Mouse (Mus musculus) heart, embryonic 10.5 days (tissue): ENCODE results near the gene Cacng2. TPM values are rescaled to one million over a fixed set of nuclear protein-coding genes. Genes with fewer than 3 reads are reported as not detected.
A peak's percentile ranks its signal among the peaks of the same experiment; 100 is the strongest.

Experiments used
- DNase-seq: peaks from one replicate; pipeline ENCODE4 v3.0.0-alpha.2; 2017; ENCODE audit warnings: low spot score
- H3K27ac ChIP-seq: fragments of 300-500 bp; sonication (generic); 2 replicates; pipeline ENCODE4 v1.5.1; 2016; ENCODE audit warnings: mild to moderate bottlenecking
- H3K27me3 ChIP-seq: fragments of 300-500 bp; sonication (generic); 2 replicates; pipeline ENCODE4 v1.6.1; 2016; ENCODE audit warnings: mild to moderate bottlenecking; ENCODE audit not compliant: poor library complexity, insufficient read depth, severe bottlenecking
- H3K36me3 ChIP-seq: fragments of 300-500 bp; sonication (generic); 2 replicates; pipeline ENCODE4 v1.6.1; 2016; ENCODE audit warnings: mild to moderate bottlenecking, moderate library complexity
- H3K4me1 ChIP-seq: fragments of 300-500 bp; sonication (generic); 2 replicates; pipeline ENCODE4 v1.6.1; 2016; ENCODE audit warnings: mild to moderate bottlenecking
- H3K4me3 ChIP-seq: fragments of 300-500 bp; sonication (generic); 2 replicates; pipeline ENCODE4 v1.5.1; 2016; ENCODE audit warnings: mild to moderate bottlenecking, moderate library complexity
- H3K9me3 ChIP-seq: fragments of 300-500 bp; sonication (generic); 2 replicates; pipeline ENCODE4 v1.6.1; 2016; ENCODE audit warnings: mild to moderate bottlenecking, moderate library complexity
- WGBS: fragments of 180-500 bp; shearing (Covaris S2); methylation state at CpG from one replicate; pipeline ENCODE4 v1.1.7; 2016; 5-methylcytosine and 5-hydroxymethylcytosine counted together
- polyA plus RNA-seq: library from polyadenylated mRNA; unstranded; fragments of >200 nt; fragmentation: Nextera tagmentation; extraction: Ambion mirVana; gene quantifications from 2 replicates; pipeline ENCODE4 v1.2.1, GENCODE M21; 2016

Cacng2 gene
- polyA plus RNA-seq, 1 experiment from 2014 or later: not detected

DNA sequence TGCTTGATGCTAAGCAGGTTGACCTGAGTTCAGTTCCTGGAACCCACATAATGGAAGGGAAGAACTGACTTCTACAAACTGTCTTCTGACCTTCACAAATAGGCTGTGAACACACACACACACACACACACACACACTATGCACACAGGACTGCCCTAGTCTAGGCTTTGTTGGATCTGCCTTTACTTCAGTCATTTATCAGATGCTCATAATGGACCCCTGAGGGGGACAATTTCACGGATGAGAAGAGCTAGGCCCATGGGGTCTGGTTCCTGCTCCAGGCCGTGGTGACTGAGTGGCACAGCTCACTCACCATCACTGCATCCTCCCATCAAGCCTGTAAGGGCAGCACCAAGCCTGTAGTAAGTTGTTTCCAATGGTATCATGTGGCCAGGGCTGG lies 13.6 kb upstream of the Cacng2 start:
- no peak for DNase-seq
- Histone ChIP-seq H3K27ac (no peak overlapping the region), H3K9me3 (no peaks in the 10 kb centered on the region), H3K4me3 (no peak overlapping the region), H3K36me3 (no peaks in the 10 kb centered on the region), H3K4me1 (no peaks in the 10 kb centered on the region), H3K27me3 (peaks cover 8% of the 10 kb centered on the region; the same call in 1 of the 2 replicates)
- WGBS: 55% methylated on average over 2 of the region's 2 CpGs

DNA sequence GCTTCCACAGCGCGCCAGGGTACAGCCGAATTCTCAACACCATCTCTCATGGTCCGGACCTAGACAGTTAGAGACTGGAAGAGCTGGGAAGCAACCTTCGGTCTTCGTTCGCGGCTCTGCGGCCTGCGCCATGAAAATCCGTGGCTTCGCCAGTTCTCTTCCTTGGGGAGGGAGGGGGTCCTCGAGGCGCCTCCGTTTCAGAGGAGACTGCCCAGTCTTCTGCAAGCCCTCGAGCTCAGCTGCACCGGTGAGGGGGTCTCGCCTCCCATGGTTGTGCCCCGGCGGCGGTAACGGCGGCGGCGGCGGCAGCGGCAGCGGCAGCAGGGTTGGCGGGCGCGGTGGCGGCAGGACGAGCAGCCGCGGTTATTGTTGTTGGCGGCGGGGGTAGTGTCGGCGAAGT lies 580 bp downstream of the Cacng2 start:
- Histone ChIP-seq H3K27me3 (peaks cover 40% of the 10 kb centered on the region), H3K4me3 (peak overlapping the region; percentile 53), H3K4me1 (peaks cover 8% of the 10 kb centered on the region), H3K9me3 (no peaks in the 10 kb centered on the region), H3K27ac (no peak overlapping the region), H3K36me3 (no peaks in the 10 kb centered on the region)
- 7% methylated on average over 39 of the region's 39 CpGs for WGBS
- no peak for DNase-seq

DNA sequence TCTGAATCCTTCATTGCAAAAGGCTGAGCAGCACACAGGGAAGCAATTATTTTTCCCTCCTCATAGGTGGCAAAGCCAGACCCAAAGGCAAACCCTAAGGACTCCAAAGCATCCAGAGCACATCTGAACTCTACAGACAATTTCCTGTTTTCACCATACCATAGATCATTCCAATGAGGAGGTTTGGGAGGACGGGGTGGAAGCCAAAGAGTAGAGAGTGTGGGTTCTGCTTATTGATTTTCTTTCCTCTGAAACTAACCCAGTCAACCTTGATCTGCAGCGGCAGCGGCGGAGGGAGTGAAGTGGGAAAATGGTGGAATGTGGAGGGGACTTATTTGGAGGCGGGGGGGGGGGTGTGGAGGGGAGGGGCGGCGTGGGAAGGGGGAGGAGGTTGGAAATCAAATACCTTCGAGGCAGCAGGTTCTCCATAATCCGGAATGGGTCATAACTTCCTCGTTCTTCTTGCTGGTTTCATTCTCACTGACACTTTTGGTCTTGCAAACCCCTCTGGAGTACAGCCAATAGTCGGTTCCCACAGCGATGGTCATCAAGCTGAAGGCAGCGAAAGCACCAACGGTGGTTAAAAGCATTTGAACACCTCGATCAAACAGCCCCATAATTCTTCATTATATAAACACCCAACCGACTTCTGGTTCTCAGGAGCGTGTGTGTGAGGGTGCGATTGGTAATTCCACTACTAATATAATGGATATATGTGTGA lies 1.4 kb downstream of the Cacng2 start:
- no peaks in the 10 kb centered on the region for H3K36me3 ChIP-seq
- 68% methylated on average over 16 of the region's 18 CpGs for WGBS
- no peak for DNase-seq
- peaks cover 8% of the 10 kb centered on the region for H3K4me1 ChIP-seq
- H3K9me3 ChIP-seq: no peaks in the 10 kb centered on the region
- no peak overlapping the region for H3K27ac ChIP-seq
- no peak overlapping the region for H3K4me3 ChIP-seq
- H3K27me3 ChIP-seq: peaks cover 40% of the 10 kb centered on the region

DNA sequence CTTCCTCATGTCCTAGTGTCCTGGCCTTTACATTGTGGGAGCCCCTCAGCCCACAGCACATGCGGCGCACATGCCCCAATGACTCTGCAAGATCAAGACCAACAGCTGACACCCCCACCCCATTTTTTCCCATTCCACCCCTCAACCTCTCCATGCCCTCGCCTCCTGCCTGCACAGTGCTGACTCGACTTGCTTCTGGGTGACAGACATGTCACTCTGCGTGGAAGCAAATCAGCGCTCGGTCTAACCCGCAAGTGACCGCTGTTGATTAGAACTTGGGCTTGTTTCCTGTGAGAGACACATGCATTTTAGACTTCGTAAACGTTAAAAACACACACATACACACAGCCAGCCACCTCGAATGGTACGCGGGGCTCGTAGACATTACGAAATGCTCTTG lies 2.1 kb downstream of the Cacng2 start:
- H3K27me3 ChIP-seq: peaks cover 40% of the 10 kb centered on the region
- H3K27ac ChIP-seq: no peak overlapping the region
- no peaks in the 10 kb centered on the region for H3K36me3 ChIP-seq
- no peak for DNase-seq
- peaks cover 8% of the 10 kb centered on the region for H3K4me1 ChIP-seq
- no peak overlapping the region for H3K4me3 ChIP-seq
- no peaks in the 10 kb centered on the region for H3K9me3 ChIP-seq
- 83% methylated on average over 16 of the region's 16 CpGs for WGBS

DNA sequence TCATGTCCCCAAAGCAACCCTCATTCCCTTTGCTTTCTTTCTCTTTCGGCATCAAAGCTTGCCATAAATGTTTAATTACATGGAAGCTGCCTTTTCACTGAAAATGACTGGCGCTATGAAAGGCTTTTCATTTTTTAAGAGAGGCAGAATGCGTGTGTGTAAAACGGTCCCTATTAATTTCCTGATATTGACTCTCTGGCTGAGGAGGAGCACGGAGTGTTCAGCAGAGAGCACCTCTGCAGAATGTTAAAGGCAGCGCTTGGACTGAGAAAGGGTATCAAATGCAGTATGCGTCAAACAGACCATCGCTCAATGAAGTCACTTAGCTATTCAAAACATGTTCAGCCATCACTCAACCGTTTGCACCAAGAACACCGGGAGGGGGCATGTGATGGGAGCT lies 2.9 kb downstream of the Cacng2 start:
- Histone ChIP-seq H3K4me1 (peaks cover 8% of the 10 kb centered on the region), H3K9me3 (no peaks in the 10 kb centered on the region), H3K4me3 (no peak overlapping the region), H3K27me3 (peaks cover 40% of the 10 kb centered on the region), H3K27ac (no peak overlapping the region), H3K36me3 (no peaks in the 10 kb centered on the region)
- no peak for DNase-seq
- WGBS: 78% methylated on average over 10 of the region's 10 CpGs

DNA sequence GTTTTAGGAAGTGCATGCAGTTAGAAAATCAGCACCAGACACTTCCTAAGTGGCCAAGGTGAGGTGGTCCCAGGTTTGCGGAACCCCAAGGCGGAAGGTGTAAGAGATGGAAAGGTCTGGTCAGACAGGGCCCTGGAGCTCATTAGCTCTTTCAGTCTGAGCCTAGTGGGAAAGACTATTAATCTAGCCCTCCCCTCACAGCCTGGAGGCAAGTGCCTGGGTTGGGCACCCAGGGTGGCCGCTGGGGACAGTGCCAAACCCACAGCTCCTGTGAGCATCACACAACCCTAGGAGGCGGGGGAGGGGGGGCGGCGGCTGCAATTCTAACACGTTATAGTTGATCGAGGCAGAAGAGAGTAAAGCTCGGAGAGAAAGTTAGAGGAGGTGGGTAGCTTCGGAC lies 3.6 kb downstream of the Cacng2 start:
- peaks cover 8% of the 10 kb centered on the region for H3K4me1 ChIP-seq
- 71% methylated on average over 10 of the region's 10 CpGs for WGBS
- no peak for DNase-seq
- H3K36me3 ChIP-seq: no peaks in the 10 kb centered on the region
- H3K9me3 ChIP-seq: no peaks in the 10 kb centered on the region
- H3K27me3 ChIP-seq: peaks cover 37% of the 10 kb centered on the region
- no peak overlapping the region for H3K4me3 ChIP-seq
- H3K27ac ChIP-seq: no peak overlapping the region

DNA sequence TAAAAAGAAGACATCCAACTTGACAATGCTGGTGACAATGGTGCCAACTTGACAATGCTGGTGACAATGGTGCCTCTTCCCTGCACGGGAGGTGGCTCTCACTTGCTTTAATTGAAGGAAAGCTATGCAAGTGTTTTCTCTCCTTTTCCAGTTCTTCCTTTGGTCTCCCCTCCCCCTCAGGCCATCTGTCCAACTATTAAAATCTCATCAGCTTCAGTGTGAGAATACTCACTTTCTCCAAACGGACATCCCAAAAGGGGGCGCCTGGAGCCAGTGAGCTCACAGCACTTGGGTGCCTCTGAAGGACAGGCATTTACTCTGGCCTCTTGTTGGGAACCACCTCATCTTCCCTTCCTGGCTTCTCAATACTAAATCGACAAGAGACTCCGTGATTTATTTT lies 20.3 kb downstream of the Cacng2 start:
- H3K27ac ChIP-seq: no peak overlapping the region
- WGBS: 51% methylated on average over 5 of the region's 5 CpGs
- no peaks in the 10 kb centered on the region for H3K27me3 ChIP-seq
- no peaks in the 10 kb centered on the region for H3K36me3 ChIP-seq
- no peak for DNase-seq
- H3K4me1 ChIP-seq: no peaks in the 10 kb centered on the region
- H3K9me3 ChIP-seq: no peaks in the 10 kb centered on the region
- H3K4me3 ChIP-seq: no peak overlapping the region

DNA sequence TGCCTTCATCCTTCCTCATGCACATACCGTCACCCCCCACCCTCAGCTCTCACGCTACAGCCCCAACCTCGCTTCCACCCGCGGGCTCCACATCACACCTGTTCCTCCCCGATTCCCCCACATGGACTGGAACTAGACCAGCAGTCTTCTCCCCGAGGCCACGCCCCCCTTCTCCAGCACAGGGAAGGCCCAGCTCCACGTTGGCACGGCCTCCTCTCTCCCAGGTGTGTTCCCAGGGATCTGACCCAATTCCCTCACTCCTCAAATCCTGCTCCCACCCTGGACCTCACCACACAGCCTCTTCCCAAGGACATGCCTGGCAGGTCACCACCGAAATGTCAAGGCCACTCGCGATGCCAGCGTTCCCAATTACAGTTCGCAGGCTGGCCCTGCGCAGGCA lies 23.8 kb downstream of the Cacng2 start:
- WGBS: 83% methylated on average over 16 of the region's 16 CpGs
- H3K4me3 ChIP-seq: no peak overlapping the region
- no peaks in the 10 kb centered on the region for H3K9me3 ChIP-seq
- H3K36me3 ChIP-seq: no peaks in the 10 kb centered on the region
- peaks cover 4% of the 10 kb centered on the region; the same call in 1 of the 2 replicates for H3K27me3 ChIP-seq
- DNase-seq: no peak
- H3K27ac ChIP-seq: no peak overlapping the region
- no peaks in the 10 kb centered on the region for H3K4me1 ChIP-seq

DNA sequence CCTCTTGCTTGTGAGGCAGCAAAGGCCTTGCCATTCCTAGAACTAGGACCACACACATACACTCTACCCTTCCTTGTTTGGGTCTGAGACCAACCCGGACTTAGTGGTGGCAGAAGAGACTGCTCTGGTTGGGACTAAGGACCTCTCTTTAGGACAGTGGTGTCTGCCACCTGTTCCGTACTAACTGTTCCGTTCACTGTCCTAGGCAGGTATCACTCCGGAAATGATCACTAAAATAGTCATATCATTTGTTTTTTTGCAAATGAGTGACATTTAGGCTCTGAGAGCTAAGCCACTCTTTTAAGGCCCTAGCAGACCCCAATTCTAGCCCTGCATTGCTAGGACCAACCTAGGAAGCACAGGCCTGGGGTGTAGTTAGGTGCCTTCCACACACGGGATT lies 26.2 kb downstream of the Cacng2 start:
- no peak overlapping the region for H3K4me3 ChIP-seq
- 79% methylated on average over 5 of the region's 5 CpGs for WGBS
- H3K4me1 ChIP-seq: no peaks in the 10 kb centered on the region
- no peak for DNase-seq
- peaks cover 4% of the 10 kb centered on the region; the same call in 1 of the 2 replicates for H3K27me3 ChIP-seq
- no peaks in the 10 kb centered on the region for H3K9me3 ChIP-seq
- no peaks in the 10 kb centered on the region for H3K36me3 ChIP-seq
- H3K27ac ChIP-seq: no peak overlapping the region

DNA sequence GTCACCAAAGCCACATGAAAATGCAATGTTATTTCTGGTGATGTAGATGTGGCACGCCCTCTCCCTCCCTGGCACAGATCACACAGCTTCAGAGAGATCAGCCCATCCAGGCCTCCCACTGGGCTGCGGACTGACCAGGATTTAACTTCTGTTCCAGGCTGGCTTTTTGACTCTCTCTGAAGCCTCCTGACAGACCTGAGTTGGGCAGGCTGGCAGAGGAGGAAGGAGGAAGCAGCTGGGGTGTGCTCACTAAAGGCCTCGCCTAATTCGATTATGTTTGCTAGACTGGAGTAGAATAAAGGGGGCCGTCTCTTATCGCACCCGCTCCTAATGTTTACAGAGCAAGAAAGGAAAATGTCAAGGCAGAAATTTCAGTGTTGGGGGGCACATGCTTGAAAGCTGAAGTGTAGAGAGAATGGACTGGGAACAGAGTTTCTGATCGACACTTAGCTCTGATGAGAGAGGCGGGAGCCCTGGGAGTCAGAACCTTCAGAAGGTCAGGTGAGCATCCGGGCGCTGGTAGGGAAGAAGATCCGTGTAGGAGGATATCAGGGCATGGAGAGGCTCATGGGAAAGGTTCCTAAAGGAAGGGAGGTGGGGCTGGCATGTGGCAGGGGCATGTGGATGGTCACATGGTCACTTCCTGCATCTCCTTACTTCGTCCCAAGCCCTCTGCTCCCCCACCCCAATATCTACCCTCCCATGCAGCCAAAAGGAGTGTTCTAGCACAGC lies 36.8 kb downstream of the Cacng2 start:
- Histone ChIP-seq H3K27ac (no peak overlapping the region), H3K36me3 (no peaks in the 10 kb centered on the region), H3K4me1 (no peaks in the 10 kb centered on the region), H3K9me3 (no peaks in the 10 kb centered on the region), H3K27me3 (peaks cover 25% of the 10 kb centered on the region), H3K4me3 (no peak overlapping the region)
- 70% methylated on average over 13 of the region's 13 CpGs for WGBS
- DNase-seq: no peak

DNA sequence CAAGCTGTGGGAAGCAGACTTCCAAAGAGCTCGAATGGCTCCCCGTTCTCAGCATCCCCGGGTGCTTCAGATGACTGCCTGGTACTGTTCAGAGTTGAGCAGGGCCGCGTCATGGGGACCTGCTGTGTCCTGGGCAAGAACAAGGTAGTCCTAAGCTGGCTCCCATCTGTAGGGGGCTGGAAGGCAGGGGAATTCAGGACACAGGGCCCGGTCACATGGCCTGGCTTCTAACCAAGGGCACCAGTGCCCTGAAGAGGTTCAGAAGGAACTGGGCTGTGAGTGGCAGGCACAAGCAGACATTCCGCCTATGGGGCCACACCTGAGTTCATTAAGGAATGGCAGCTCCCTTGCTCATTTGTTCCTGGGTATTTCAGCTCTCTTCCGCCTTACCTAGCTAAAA lies 37.7 kb downstream of the Cacng2 start:
- Histone ChIP-seq H3K4me3 (no peak overlapping the region), H3K9me3 (no peaks in the 10 kb centered on the region), H3K4me1 (no peaks in the 10 kb centered on the region), H3K27ac (no peak overlapping the region), H3K27me3 (peaks cover 25% of the 10 kb centered on the region), H3K36me3 (no peaks in the 10 kb centered on the region)
- no peak for DNase-seq
- WGBS: 52% methylated on average over 8 of the region's 8 CpGs

DNA sequence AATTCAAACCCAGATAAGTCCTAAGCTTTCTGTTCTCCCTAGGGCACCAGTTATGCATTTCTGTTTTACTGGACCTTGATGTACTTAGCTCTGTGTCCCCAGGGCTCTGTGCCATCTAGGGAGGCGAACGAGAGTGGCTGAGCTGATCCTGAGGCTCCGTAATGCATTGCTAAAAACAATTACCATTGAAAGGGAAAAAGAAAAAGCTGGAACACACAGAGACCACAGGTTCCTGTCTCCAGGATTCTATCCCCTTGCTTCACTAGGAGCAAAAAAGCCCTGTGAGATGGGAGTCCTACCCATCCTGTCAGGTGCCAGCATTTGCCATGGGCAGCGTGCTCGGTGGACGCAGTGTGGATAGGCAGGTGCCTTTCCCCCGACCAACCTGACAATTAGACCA lies 38.4 kb downstream of the Cacng2 start:
- no peaks in the 10 kb centered on the region for H3K36me3 ChIP-seq
- no peak overlapping the region for H3K27ac ChIP-seq
- WGBS: 86% methylated on average over 7 of the region's 7 CpGs
- H3K4me3 ChIP-seq: no peak overlapping the region
- H3K4me1 ChIP-seq: no peaks in the 10 kb centered on the region
- H3K9me3 ChIP-seq: no peaks in the 10 kb centered on the region
- H3K27me3 ChIP-seq: peaks cover 25% of the 10 kb centered on the region
- no peak for DNase-seq

DNA sequence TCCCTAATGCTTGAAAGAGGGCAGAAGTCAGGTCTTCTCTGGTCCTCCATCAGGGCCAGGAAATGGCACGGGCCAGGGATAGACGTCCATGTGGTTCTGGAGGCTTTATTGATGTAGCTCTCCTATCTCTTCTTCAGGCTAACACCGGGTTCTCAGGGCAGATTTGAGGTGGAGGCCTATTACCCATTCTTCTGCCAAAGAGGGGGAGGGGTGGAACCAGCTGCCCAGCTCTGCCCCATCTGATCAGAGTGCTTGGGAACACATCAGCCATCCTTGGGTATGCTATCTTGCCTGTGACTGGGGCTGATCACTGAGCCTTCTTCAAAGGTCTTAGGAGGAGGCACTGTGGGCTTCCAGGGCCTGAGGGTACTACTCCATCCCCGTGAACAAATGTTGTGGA lies 39.5 kb downstream of the Cacng2 start:
- H3K9me3 ChIP-seq: no peaks in the 10 kb centered on the region
- no peak overlapping the region for H3K4me3 ChIP-seq
- peaks cover 25% of the 10 kb centered on the region for H3K27me3 ChIP-seq
- no peaks in the 10 kb centered on the region for H3K4me1 ChIP-seq
- no peak for DNase-seq
- WGBS: 64% methylated on average over 4 of the region's 4 CpGs
- no peak overlapping the region for H3K27ac ChIP-seq
- H3K36me3 ChIP-seq: no peaks in the 10 kb centered on the region
